Mouse (Mus musculus): ENCODE measurements around the gene Gramd1a.

Gene Gramd1a

GRCm38 (mm10) chr7:31098697-31099611 lies 56.7 kb downstream of the Gramd1a start:
- no peak for DNase-seq (ENCODE audit: low read depth, low spot score)
- Histone ChIP-seq H3K36me3 (ENCODE audit: control insufficient read depth, insufficient read depth, low read length, poor library complexity, severe bottlenecking) (no peaks in the 10 kb centered on the region), H3K27me3 (ENCODE audit: control insufficient read depth, insufficient read depth, low read length, poor library complexity, severe bottlenecking) (no peaks in the 10 kb centered on the region)

GRCm38 (mm10) chr7:31097583-31098248 lies 58.0 kb downstream of the Gramd1a start:
- Histone ChIP-seq H3K36me3 (ENCODE audit: control insufficient read depth, insufficient read depth, low read length, poor library complexity, severe bottlenecking) (no peaks in the 10 kb centered on the region), H3K27me3 (ENCODE audit: control insufficient read depth, insufficient read depth, low read length, poor library complexity, severe bottlenecking) (no peaks in the 10 kb centered on the region)
- DNase-seq (ENCODE audit: low read depth, low spot score), result peak; percentile 94

DNA sequence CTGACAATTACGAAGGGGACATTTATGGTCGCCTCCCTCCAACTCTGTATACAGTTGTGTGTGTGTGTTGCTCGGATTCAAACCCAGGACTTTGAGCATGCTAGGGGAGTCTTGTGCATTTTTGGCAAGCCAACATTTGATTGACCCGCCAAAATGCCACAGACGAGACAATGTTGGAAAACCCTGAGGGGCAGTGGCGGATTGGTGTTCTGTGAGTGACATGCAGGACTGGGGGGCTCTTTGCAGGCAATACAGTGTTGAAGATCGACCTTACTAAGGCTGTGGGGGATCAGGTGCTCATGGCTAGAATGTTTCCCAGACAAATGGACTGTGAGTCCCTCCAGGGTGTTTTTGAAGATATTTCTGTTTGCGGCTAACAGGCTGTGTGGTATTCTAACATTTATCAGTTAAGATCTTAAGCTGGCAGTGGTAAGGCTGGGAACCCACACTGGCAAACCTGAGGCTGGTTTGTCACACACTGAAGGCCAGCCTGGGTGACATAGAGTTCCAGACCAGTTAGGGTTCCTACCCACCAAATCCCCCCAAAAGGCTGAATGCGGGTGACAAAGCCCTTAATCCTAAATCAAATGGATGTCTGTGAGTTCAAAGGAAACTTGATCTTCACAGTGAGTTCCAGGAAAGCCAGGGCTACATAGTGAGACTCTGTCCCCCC lies 58.7 kb downstream of the Gramd1a start:
- DNase-seq (ENCODE audit: low read depth, low spot score), result no peak
- H3K36me3 ChIP-seq (ENCODE audit: control insufficient read depth, insufficient read depth, low read length, poor library complexity, severe bottlenecking), result no peaks in the 10 kb centered on the region
- H3K27me3 ChIP-seq (ENCODE audit: control insufficient read depth, insufficient read depth, low read length, poor library complexity, severe bottlenecking), result no peaks in the 10 kb centered on the region

- Histone ChIP-seq H3K36me3 (ENCODE audit: control insufficient read depth, insufficient read depth, low read length, poor library complexity, severe bottlenecking) (no peaks in the 10 kb centered on the region), H3K27me3 (ENCODE audit: control insufficient read depth, insufficient read depth, low read length, poor library complexity, severe bottlenecking) (no peaks in the 10 kb centered on the region)
- DNase-seq (ENCODE audit: low read depth, low spot score), result peak; percentile 38
Observed at GRCm38 (mm10) chr7:31094774-31095501, 60.8 kb downstream of the Gramd1a start.

DNA sequence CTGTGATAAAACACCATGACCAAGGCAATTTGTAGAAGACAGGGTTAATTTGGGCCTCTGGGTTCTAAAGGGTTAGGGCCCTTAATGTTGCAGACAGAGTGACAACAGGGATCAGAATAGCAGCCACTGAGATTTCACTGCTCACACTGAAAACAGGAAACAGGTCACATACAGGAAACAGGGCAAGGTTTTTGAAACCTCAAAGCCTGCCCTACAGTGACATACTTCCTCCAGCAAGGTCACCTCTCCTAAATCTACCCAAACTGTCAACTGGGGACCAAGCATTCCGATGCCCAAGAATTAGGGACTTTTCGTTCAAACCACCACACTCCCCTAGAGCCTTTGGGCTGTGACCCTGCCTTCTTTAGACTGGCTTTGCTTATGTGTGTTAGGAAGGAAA lies 66.0 kb downstream of the Gramd1a start:
- Histone ChIP-seq H3K36me3 (ENCODE audit: control insufficient read depth, insufficient read depth, low read length, poor library complexity, severe bottlenecking) (no peaks in the 10 kb centered on the region), H3K27me3 (ENCODE audit: control insufficient read depth, insufficient read depth, low read length, poor library complexity, severe bottlenecking) (no peaks in the 10 kb centered on the region)
- DNase-seq (ENCODE audit: low read depth, low spot score), result peak; percentile 80

DNA sequence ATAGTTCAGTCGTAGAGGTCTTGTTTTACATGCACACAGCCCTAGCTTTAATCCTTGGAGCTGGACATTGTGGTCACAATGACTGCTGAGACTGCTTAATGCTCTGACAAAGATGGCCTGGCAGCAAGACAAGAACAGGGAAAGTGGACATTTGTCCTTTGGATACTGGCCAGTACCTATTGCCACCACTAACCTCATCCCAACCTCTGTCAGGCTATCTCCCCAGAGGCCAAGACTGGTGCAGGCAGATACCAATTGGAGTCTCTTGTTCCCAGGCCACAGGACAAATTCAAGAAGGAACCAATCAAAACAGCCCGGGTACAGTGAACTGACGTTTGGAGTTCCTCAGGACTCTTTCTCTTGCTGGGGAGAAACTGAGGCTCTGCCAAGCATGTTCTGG lies 67.5 kb downstream of the Gramd1a start:
- Histone ChIP-seq H3K27me3 (ENCODE audit: control insufficient read depth, insufficient read depth, low read length, poor library complexity, severe bottlenecking) (no peaks in the 10 kb centered on the region), H3K36me3 (ENCODE audit: control insufficient read depth, insufficient read depth, low read length, poor library complexity, severe bottlenecking) (no peaks in the 10 kb centered on the region)
- DNase-seq (ENCODE audit: low read depth, low spot score), result no peak

GRCm38 (mm10) chr7:31087262-31087661 lies 68.4 kb downstream of the Gramd1a start:
- DNase-seq (ENCODE audit: low read depth, low spot score), result no peak
- H3K27me3 ChIP-seq (ENCODE audit: control insufficient read depth, insufficient read depth, low read length, poor library complexity, severe bottlenecking), result no peaks in the 10 kb centered on the region
- H3K36me3 ChIP-seq (ENCODE audit: control insufficient read depth, insufficient read depth, low read length, poor library complexity, severe bottlenecking), result no peaks in the 10 kb centered on the region

DNA sequence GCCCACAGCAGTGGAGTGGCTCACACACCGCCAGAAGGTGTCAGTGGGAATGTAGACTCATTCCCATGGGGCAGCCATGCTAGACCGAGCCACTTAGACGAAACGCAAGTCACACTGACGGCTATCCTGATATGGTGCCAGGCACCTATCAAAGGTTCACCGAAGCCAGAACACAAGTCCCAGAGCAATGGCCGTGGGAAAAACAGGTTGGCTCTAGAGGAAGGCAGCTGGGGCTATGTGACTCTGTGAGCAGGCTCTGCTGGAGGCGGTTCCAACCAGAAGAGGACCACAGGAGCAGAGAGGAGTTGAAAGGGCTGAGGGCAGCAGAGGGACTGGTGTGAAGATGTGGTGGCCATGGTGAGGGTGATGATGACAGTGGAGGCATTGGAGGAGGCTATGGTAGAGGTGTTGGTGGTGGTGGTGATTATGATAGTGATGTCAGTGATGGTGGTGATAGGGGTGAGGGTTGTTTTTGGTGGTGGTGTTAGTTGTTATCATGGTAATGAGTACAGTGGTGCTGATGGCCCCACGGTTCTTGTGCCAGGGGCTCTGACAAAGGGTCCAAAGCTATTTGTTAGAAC lies 69.4 kb downstream of the Gramd1a start:
- no peak for DNase-seq (ENCODE audit: low read depth, low spot score)

DNA sequence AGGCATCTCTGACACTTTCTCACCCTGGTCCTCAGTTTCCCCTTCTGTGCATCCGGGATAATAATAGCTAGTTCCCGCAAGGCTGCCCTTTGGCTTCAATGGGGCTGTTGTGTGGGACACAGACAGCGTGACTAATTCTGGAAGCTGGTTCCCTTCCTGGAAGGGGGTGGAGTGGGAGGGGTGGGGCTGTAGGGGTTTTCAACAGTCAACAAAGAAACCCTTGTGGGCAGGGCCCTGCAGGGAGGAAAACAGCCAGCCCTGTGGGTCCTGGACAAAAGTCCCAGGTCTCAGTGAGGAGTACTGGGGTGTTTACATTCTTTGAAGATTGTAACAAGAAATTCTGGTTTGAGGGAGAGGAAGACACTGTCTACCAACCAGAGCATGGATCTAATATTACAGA lies 70.5 kb downstream of the Gramd1a start:
- no peaks in the 10 kb centered on the region for H3K27me3 ChIP-seq (ENCODE audit: control insufficient read depth, insufficient read depth, low read length, poor library complexity, severe bottlenecking)
- DNase-seq (ENCODE audit: low read depth, low spot score), result no peak
- H3K36me3 ChIP-seq (ENCODE audit: control insufficient read depth, insufficient read depth, low read length, poor library complexity, severe bottlenecking), result no peaks in the 10 kb centered on the region

More for the DNA sequence above, 69.4 kb downstream of the Gramd1a start:
- Histone ChIP-seq H3K27me3 (ENCODE audit: control insufficient read depth, insufficient read depth, low read length, poor library complexity, severe bottlenecking) (no peaks in the 10 kb centered on the region), H3K36me3 (ENCODE audit: control insufficient read depth, insufficient read depth, low read length, poor library complexity, severe bottlenecking) (no peaks in the 10 kb centered on the region)

- DNase-seq (ENCODE audit: low read depth, low spot score), result no peak
- no peaks in the 10 kb centered on the region for H3K36me3 ChIP-seq (ENCODE audit: control insufficient read depth, insufficient read depth, low read length, poor library complexity, severe bottlenecking)
- H3K27me3 ChIP-seq (ENCODE audit: control insufficient read depth, insufficient read depth, low read length, poor library complexity, severe bottlenecking), result no peaks in the 10 kb centered on the region
Observed at GRCm38 (mm10) chr7:31084140-31084539, 71.6 kb downstream of the Gramd1a start.

- H3K36me3 ChIP-seq (ENCODE audit: control insufficient read depth, insufficient read depth, low read length, poor library complexity, severe bottlenecking), result no peaks in the 10 kb centered on the region
- DNase-seq (ENCODE audit: low read depth, low spot score), result no peak
- H3K27me3 ChIP-seq (ENCODE audit: control insufficient read depth, insufficient read depth, low read length, poor library complexity, severe bottlenecking), result no peaks in the 10 kb centered on the region
Observed at GRCm38 (mm10) chr7:31082831-31083588, 72.7 kb downstream of the Gramd1a start.

GRCm38 (mm10) chr7:31082106-31082505 lies 73.6 kb downstream of the Gramd1a start:
- Histone ChIP-seq H3K27me3 (ENCODE audit: control insufficient read depth, insufficient read depth, low read length, poor library complexity, severe bottlenecking) (no peaks in the 10 kb centered on the region), H3K36me3 (ENCODE audit: control insufficient read depth, insufficient read depth, low read length, poor library complexity, severe bottlenecking) (no peaks in the 10 kb centered on the region)

GRCm38 (mm10) chr7:31081106-31081505 lies 74.6 kb downstream of the Gramd1a start:
- H3K36me3 ChIP-seq (ENCODE audit: control insufficient read depth, insufficient read depth, low read length, poor library complexity, severe bottlenecking), result no peaks in the 10 kb centered on the region
- no peak for DNase-seq (ENCODE audit: low read depth, low spot score)
- H3K27me3 ChIP-seq (ENCODE audit: control insufficient read depth, insufficient read depth, low read length, poor library complexity, severe bottlenecking), result no peaks in the 10 kb centered on the region

More at GRCm38 (mm10) chr7:31082106-31082505, 73.6 kb downstream of the Gramd1a start:
- no peak for DNase-seq (ENCODE audit: low read depth, low spot score)

Data from splenic B cell, adult 2 months (primary cell).